Mouse (Mus musculus): ENCODE data around the gene Clip3. TPM values are rescaled to one million over a fixed set of nuclear protein-coding genes. Genes with fewer than 3 reads are reported as not detected.

The Clip3 gene
- polyA plus RNA-seq, 1 experiment: 1.7 TPM

DNA sequence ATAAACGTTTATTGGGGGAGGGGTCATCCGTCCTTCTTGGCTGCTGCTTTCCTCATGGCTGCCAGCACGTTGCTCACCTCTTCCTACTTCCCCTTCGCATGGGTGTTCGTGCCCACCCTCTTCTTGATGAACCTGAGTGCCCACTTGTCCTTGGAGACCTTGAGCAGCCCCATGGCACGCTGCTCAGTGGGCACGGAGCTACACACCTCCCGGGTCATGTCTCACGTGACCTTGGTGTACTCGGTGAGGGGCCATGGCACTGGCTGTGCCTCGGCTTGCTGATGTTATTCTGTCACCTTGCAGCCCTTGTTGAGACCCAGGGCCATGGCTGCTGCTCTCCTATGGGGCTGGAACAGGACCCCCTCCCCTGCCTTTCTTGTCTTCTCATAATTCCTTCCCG lies 18.6 kb downstream of the Clip3 start:
- H3K4me3 ChIP-seq (ENCODE audit: insufficient read depth, low read length): no peak overlapping the region
- peaks cover 9% of the 10 kb centered on the region for H3K4me1 ChIP-seq (ENCODE audit: control insufficient read depth, insufficient read depth, low read length)
- TF ChIP-seq CTCF (IDR thresholded peaks at IDR 0.05; ENCODE audit: low read depth, low read length): no peak
- no peak for TF ChIP-seq POLR2A (IDR thresholded peaks at IDR 0.05; ENCODE audit: borderline replicate concordance, low read depth, low read length)
- no peak overlapping the region for H3K27ac ChIP-seq (ENCODE audit: insufficient read depth, low read depth, low read length)

DNA sequence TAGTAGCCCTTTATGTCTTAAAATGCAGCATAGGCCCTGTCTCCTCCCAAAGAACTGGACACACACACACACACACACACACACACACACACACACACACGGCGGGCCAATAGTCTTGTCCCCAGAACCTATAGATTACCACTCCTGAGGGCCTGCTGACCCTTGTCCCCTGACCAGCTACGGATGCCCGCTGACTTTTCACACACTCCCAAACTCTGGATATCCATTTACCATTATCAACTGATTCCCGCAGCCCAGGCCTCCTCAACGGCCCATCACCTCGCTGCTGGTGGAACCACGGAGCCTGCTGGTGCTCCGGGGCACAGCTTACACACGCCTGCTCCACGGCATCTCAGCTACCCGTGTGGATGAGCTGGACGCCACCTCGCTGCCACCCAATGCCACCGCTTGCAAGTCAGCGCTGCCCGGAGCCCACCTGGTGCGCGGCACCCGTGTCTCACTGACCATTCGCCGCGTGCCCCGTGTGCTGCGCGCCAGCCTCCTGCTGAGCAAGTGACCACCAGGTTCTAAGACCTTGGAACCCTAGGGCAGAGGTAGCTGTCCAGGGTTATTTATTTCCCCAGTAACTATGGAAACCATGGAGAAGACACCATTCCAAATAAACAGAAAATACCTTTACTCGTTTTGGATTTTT lies 22.3 kb downstream of the Clip3 start:
- TF ChIP-seq CTCF (IDR thresholded peaks at IDR 0.05; ENCODE audit: low read depth, low read length) (no peak), POLR2A (IDR thresholded peaks at IDR 0.05; ENCODE audit: borderline replicate concordance, low read depth, low read length) (no peak)
- peaks cover 5% of the 10 kb centered on the region; the same call in 1 of the 2 replicates for H3K4me1 ChIP-seq (ENCODE audit: control insufficient read depth, insufficient read depth, low read length)
- H3K4me3 ChIP-seq (ENCODE audit: insufficient read depth, low read length): no peak overlapping the region
- H3K27ac ChIP-seq (ENCODE audit: insufficient read depth, low read depth, low read length): no peak overlapping the region

DNA sequence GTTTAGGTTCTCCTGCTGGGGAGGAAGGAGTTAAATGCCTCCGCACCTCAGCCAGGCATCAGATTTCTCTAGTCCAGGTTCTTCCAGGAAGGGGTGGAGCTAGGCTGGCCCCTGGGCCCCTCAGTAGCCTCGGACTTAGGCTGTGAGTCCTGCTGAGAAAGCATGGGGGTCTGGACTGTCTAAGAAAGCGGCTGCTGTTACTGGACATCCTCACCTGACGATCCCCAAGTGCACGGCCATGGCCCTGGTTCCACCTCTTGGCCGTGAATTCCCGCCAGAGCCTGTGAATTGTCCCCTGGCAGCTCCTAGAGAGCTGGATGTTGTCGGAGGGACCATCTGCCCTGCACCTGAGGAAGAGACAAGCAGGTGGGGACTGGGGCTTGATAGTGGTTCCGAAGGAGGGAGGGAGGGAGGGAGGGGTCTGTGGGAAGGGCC lies 23.2 kb downstream of the Clip3 start, which contains the start of gene Syne4:
Syne4 (plus strand) TSS at position 87 of the 435 bp plus-strand sequence.
- Histone ChIP-seq H3K4me3 (ENCODE audit: insufficient read depth, low read length) (no peak within 1 kb of the TSS), H3K27ac (ENCODE audit: insufficient read depth, low read depth, low read length) (no peak within 1 kb of the TSS), H3K4me1 (ENCODE audit: control insufficient read depth, insufficient read depth, low read length) (peaks cover 2% of the 10 kb centered on the region; the same call in 1 of the 2 replicates)
- no peak for TF ChIP-seq POLR2A (IDR thresholded peaks at IDR 0.05; ENCODE audit: borderline replicate concordance, low read depth, low read length)
- TF ChIP-seq CTCF (IDR thresholded peaks at IDR 0.05; ENCODE audit: low read depth, low read length): no peak

DNA sequence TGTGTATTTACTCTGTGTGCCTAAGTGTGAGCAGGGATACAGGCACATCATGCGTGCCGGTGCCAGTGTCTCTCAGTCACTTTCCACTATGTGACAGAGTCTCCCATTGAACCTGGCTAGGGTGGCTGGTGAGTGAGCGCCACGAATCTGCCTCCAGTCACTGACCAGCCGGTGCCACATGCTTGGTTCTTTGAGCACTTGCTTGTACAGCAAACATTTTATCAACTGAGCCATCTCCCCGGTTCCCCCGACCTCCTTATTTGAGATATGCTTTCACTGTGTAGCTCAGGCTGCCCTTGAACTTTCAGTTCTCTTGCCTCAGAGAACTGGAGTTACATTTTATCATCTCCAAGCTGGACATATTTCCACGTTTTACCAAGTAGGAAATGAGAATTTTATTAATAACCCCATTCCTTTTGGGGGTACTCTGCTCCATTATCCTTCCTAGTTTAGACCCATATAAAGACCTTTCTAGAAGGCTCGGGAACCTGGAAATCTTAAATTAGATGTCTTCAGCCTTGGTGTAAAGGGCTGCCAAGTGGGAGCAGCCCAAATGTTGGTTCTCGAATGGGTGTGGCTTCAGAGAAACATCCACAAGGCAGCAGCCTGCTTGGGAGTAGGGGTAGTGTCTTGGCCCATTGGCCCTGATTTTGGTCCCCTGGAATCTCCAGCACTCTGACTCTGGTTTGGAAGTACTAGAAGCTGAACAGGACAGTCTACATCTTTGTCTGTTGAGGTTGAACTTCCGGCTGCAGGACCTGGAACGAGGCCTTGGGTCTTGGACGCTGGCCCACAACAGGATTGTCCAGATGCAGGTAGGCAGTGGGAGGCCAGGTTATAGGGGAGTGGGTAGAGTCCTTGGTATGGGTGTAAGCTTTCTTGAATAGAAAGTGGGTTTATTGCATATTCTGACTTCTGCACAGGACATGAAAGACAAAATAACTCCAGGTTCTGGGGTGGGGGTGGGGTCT lies 24.3 kb downstream of the Clip3 start:
- TF ChIP-seq POLR2A (IDR thresholded peaks at IDR 0.05; ENCODE audit: borderline replicate concordance, low read depth, low read length): no peak
- H3K27ac ChIP-seq (ENCODE audit: insufficient read depth, low read depth, low read length): no peak overlapping the region
- H3K4me1 ChIP-seq (ENCODE audit: control insufficient read depth, insufficient read depth, low read length): peaks cover 3% of the 10 kb centered on the region
- no peak overlapping the region for H3K4me3 ChIP-seq (ENCODE audit: insufficient read depth, low read length)

DNA sequence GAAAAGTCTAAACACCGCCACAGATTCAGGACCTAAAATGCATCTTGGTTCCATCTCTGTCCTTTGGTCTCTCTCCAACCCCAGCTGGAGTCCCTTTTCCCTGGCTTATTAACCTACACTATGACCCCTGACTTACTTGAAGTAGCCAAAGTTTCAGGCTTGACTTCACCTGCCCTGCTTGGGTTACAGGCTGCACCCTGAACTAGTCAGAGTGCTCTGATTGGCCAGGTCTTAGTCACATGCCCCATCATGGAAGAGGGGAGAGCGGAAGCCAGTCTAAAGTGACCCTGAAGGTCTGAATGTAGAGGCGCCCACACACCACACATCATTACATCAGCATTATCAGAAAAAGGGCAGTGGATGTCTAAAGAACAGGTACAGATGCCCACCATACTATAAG lies 26.6 kb downstream of the Clip3 start:
- Histone ChIP-seq H3K27ac (ENCODE audit: insufficient read depth, low read depth, low read length) (no peak overlapping the region), H3K4me1 (ENCODE audit: control insufficient read depth, insufficient read depth, low read length) (peaks cover 6% of the 10 kb centered on the region), H3K4me3 (ENCODE audit: insufficient read depth, low read length) (no peak overlapping the region)
- no peak for TF ChIP-seq CTCF (IDR thresholded peaks at IDR 0.05; ENCODE audit: low read depth, low read length)
- TF ChIP-seq POLR2A (IDR thresholded peaks at IDR 0.05; ENCODE audit: borderline replicate concordance, low read depth, low read length): no peak

DNA sequence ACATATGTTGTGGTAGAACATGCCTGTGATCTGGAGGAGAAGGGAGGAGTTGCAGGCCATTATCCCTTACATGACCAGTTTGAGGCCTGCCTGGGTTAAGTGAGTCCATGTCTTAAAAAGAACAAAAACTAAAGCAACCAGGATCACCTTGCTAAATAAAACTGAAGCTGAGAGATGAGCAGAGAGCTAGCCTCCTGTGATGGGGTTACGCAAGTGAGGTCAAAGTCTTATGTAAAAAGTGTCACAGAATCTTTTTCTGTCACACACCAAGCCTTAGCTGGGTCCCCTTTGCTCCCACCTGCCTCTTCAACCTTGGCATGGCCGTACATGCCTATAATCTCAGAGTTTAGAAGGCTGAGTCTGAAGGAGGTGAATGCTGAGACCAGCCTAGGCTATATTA lies 29.4 kb downstream of the Clip3 start:
- peaks cover 15% of the 10 kb centered on the region for H3K4me1 ChIP-seq (ENCODE audit: control insufficient read depth, insufficient read depth, low read length)
- no peak overlapping the region; the same call in 1 of the 2 replicates for H3K4me3 ChIP-seq (ENCODE audit: insufficient read depth, low read length)
- TF ChIP-seq POLR2A (IDR thresholded peaks at IDR 0.05; ENCODE audit: borderline replicate concordance, low read depth, low read length) (no peak), CTCF (IDR thresholded peaks at IDR 0.05; ENCODE audit: low read depth, low read length) (no peak)
- no peak overlapping the region for H3K27ac ChIP-seq (ENCODE audit: insufficient read depth, low read depth, low read length)

DNA sequence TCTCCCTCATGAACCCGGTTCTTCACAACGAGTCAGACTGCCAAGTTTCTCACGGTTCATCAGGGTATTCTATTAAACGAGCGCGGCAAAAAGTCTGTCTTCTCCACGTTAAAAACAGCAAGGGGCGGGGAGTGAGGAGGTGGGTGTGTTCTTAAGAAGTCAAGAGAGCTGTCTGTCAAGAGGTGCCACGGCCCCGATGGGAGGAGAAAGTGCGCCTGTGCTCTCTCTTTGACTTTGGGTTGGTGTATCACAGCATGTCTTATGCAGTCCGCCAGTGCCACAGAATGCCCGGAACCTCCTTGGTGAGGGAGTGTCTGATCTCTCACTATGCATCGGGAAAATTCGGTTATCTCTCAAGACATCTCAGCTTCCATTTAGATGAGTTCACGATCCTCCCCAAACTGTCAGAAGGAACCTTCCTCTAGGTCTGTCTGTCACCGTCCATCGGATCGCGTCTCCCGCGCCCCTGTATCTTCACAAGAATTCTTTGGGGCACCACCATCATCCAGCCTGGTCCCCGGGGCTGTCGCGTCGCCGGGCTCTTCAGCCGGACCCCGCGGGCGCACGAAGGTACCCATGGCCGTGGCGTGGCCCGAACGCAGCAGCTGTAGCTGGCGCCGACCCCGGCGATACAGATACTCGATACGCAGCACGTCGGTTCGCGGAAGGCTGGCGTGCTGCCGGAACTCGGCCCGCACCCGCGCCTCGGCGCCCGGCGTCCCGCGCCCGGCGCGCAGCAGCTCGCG lies 30.2 kb downstream of the Clip3 start, which contains the start of gene E130208F15Rik:
E130208F15Rik (plus strand) TSS at position 202 of the 746 bp plus-strand sequence.
- Histone ChIP-seq H3K4me1 (ENCODE audit: control insufficient read depth, insufficient read depth, low read length) (peaks cover 15% of the 10 kb centered on the region), H3K4me3 (ENCODE audit: insufficient read depth, low read length) (peak within 1 kb of the TSS; percentile 85), H3K27ac (ENCODE audit: insufficient read depth, low read depth, low read length) (peak within 1 kb of the TSS; percentile 76)
- TF ChIP-seq POLR2A (IDR thresholded peaks at IDR 0.05; ENCODE audit: borderline replicate concordance, low read depth, low read length) (no peak), CTCF (IDR thresholded peaks at IDR 0.05; ENCODE audit: low read depth, low read length) (no peak)

DNA sequence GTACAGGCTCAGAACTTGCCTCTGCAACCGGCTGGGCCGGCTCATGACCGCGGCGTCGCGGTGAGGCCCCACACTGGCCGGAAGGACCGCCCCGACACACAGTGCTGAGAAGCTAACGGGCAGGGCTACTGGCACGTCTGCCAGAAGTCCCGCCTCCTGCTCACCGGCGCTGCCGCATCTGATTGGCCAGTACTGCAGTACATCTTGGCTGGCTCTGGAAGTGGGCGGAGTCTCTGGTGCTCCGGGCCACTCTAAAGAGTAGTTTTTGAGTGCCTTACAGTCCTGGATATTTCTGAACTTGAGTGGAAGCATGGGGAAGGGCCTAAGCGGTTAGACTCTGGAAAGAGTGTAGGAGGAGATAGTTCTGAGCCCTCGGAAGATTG lies 30.7 kb downstream of the Clip3 start:
- peaks cover 15% of the 10 kb centered on the region for H3K4me1 ChIP-seq (ENCODE audit: control insufficient read depth, insufficient read depth, low read length)
- no peak for TF ChIP-seq POLR2A (IDR thresholded peaks at IDR 0.05; ENCODE audit: borderline replicate concordance, low read depth, low read length)
- H3K27ac ChIP-seq (ENCODE audit: insufficient read depth, low read depth, low read length): peak overlapping the region; percentile 76
- peak overlapping the region; percentile 85 for H3K4me3 ChIP-seq (ENCODE audit: insufficient read depth, low read length)

DNA sequence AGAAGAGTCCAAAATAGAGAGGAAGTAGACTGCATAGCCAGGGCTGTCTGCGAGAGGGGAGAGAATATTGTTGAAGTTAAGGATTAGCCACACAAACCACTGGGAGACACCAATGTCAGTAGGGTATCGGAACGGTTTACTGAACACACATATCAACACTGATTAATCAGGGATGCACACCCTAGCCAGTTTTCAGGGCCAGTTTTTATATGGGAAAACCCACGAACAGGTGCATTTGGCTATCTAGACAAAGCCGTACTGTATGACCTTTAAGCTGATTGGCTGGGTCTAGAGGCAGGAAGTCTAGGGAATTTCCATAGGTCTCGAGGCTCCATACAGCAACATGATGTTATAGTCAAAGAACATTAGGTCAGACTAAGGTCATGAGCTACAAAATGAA lies 31.3 kb downstream of the Clip3 start:
- peaks cover 15% of the 10 kb centered on the region for H3K4me1 ChIP-seq (ENCODE audit: control insufficient read depth, insufficient read depth, low read length)
- TF ChIP-seq CTCF (IDR thresholded peaks at IDR 0.05; ENCODE audit: low read depth, low read length): no peak
- no peak for TF ChIP-seq POLR2A (IDR thresholded peaks at IDR 0.05; ENCODE audit: borderline replicate concordance, low read depth, low read length)
- peak overlapping the region; percentile 64 for H3K4me3 ChIP-seq (ENCODE audit: insufficient read depth, low read length)
- H3K27ac ChIP-seq (ENCODE audit: insufficient read depth, low read depth, low read length): peak overlapping the region; percentile 76
